Mouse (Mus musculus) left cerebral cortex, postnatal 10 days (tissue): Measurements from ENCODE around the gene Ifne. TPM values are rescaled to one million over a fixed set of nuclear protein-coding genes. Genes with fewer than 3 reads are reported as not detected.

Experiments used
- DNase-seq, 2 experiments: peaks; one replicate each; pipeline ENCODE4 v3.0.0; 2021 to 2022; ENCODE audit warnings: low spot score in 2 of 2, mixed read lengths in 1 of 2; ENCODE audit errors: extremely low spot score in 1 of 2
- intact Hi-C: fragments of 180-260 bp; cut with DNase I; formaldehyde crosslinking; loops from one replicate; pipeline ENCODE4 v1.15.1; 2025
- total RNA-seq, 2 experiments: library from RNA; stranded (reverse); gene quantifications; 2 replicates each; pipeline ENCODE4 v1.2.3; 2021

Ifne gene
- not detected for total RNA-seq

- intact Hi-C loops = no loop called here
- no peak for DNase-seq
These were observed at the start of gene Ifne for GRCm38 (mm10) chr4:88880101-88880500. Gene Ifne, minus strand, starts transcription at chr4:88880201.

DNA sequence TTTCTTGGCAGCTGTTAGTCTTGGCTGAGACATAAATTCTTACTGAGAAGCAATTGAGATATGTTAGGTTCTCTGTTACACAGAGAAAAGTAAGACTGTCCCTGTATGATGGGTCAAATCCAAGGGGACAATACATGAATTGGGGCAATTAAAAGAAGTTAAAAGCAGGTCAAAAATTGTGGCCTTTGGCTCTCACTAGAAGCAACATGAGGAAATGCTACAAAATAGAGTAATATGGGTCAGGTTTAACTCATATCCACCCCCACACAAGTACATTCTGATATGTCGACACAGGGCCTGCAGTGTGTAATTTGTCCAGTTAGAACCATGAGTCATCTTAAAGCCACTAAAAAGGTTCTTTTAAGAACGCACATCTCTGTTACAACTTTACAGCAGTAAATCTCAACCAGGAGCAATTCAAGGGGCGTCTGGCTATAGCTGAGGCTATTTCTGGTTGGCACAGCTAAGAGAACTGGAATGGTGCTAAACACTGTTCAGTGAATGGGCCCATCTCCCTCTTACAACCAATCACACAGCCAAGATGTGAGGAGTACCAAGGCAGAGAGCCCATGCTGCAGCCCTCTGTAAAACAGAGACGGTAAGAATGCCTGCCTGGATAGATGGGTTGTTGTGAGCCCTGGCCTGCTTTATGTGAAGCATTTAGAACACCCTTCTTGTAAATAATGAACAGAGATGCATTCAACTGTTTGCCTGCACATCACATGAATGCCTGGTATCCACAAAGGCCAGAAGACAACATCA is 48.5 kb upstream of the Ifne start:
- DNase-seq = no peak
- intact Hi-C loops = no loop called here

DNA sequence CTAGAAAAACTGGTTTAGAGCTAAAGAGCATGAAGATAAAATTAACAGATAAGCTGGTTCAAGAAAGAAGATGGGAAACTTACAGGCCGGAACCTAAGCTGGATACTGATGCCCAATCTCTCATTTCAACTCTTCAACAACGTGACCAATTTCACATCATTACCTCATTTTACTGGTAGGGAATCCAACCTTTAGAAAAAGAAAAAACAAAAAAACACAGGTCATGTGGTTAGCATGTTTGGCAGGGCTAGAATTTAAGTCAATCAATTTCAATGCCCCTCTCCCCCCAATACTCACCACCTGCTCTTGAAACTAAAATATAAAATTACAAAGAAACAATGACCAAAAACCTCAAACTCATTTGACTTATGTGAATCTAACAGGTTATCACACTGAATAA is 47.8 kb upstream of the Ifne start:
- intact Hi-C loops = no loop called here
- no peak for DNase-seq

GRCm38 (mm10) chr4:88926637-88927036 is 46.6 kb upstream of the Ifne start:
- DNase-seq = no peak
- intact Hi-C loops = no loop called here

- intact Hi-C loops = no loop called here
- DNase-seq = no peak
These were observed 46.1 kb upstream of the Ifne start for GRCm38 (mm10) chr4:88926082-88926481.

DNA sequence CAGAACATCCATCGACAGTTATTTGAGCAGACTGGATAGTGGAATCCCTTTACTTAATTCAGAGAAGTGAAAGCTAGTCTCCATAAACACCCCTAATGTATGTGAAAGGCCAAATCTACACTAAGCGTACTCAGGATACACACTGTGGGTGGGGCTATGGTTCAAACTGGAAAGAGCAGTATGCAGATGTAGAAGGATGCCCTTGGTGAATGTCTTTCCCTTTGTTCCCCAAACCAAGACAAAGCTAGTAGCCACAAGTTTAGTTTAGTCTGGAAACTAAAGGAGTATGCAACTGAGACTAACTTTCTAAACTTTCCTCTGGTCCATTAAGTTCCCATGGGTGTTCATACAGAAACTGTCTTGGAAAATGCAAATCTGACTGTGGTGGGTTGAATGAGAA is 45.5 kb upstream of the Ifne start:
- no peak for DNase-seq
- intact Hi-C loops = no loop called here

DNA sequence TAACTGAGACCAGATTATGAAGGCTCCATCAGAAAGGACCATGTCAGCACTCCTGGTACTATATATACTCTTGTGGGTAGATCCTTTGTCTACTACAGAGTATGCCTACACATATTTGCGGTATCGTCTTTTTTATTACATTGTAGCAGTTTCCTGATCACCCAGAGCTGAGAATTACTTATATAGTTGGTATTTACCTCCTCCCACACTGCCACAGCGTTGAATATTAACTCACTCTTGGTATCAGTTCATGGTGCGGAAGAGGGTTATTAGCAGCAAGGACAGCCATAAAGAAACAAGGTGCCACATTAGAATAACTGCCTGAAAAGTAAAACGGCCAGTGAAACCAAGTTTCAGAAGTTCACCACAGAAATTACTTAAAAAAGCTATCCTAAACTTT is 41.3 kb upstream of the Ifne start:
- intact Hi-C loops = no loop called here
- DNase-seq = no peak

- intact Hi-C loops = no loop called here
- DNase-seq = no peak
These were observed 37.9 kb upstream of the Ifne start for GRCm38 (mm10) chr4:88917770-88918460.

DNA sequence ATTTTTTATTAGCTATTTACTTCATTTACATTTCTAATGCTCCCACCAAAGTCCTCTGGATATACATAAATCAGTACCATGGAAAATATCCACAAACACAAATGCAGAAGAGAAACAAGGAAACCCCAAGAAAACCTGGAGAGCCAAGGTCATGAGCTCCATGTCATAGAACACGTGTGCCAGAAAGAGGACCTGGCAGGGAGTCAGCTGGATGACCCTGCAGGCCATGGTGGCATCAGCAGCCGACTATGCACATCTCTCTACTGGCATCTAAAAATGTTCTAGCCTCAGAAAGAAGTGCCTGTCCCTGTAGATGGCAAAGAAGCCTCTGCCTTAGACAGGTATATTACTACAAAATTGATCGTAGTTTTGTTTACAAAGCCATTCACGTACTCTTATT is 36.3 kb upstream of the Ifne start:
- DNase-seq = no peak
- intact Hi-C loops = no loop called here

- intact Hi-C loops = no loop called here
- no peak for DNase-seq
These were observed 34.0 kb upstream of the Ifne start for GRCm38 (mm10) chr4:88913984-88914383.

- no peak for DNase-seq
- intact Hi-C loops = no loop called here
These were observed 32.9 kb upstream of the Ifne start for GRCm38 (mm10) chr4:88912882-88913281.

GRCm38 (mm10) chr4:88912187-88912586 is 32.2 kb upstream of the Ifne start:
- intact Hi-C loops = no loop called here
- no peak for DNase-seq

DNA sequence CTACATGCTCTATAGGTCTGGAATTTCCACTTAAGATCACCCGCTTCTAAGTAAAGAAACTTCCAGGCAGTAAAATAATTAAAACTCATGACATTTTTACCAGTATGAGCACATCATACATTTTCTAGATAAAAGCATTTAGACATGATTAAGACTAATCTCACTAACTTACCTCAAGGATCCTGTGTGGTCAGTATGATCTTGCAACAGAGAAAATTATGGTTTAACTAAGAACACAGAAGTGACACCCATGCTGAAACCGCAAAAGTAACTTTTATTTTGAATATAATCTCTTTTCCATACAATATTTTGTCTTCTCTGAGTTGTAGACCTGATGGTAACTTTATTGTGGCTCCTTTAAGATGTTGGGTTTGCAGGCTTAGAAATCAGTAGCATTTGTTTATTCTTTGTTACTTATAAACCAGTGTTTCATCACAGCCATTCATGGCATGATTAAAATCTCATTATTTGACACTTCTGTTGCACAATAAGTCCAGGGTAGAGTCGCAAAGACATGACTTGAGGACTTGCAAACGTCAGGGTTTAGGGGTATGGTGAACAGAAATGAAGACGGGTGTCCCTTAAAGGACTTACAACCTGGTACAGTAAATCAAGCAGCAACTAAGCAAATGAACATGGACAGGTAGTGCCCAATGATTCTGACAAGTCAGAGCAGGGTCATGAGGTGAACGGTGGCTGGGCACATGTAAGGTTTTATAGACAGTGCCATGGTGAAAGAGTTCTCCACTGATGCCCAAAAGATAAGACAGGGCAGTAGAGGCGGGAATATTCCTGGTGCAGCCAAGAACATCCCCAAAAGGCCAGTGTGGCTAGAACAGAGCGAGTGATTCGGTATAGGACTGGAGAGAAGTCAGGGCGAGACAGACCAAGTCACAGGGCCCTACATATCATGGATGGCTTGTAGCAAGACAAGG is 29.9 kb upstream of the Ifne start:
- no peak for DNase-seq
- intact Hi-C loops = no loop called here

GRCm38 (mm10) chr4:88893201-88893754 is 13.3 kb upstream of the Ifne start:
- intact Hi-C loops = no loop called here
- no peak for DNase-seq

DNA sequence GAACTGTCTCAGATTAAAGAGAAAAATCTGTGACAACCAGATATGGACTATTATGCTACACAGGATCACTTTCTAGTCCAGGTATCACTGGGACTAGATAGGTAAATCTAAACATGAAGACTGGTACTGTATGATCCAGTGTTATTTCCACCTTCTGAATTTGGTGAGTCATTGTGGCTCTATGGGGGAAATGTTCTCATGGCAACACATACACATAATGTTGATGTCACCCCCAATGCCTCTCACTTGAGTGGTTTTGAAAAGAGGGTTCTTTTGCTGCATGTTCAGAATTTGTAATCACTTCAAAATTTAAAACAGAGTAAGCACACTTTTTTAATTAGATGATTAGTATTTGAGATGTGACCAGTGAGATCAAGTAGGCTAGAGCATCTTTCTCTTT is 8.2 kb upstream of the Ifne start:
- DNase-seq = no peak
- intact Hi-C loops = no loop called here

DNA sequence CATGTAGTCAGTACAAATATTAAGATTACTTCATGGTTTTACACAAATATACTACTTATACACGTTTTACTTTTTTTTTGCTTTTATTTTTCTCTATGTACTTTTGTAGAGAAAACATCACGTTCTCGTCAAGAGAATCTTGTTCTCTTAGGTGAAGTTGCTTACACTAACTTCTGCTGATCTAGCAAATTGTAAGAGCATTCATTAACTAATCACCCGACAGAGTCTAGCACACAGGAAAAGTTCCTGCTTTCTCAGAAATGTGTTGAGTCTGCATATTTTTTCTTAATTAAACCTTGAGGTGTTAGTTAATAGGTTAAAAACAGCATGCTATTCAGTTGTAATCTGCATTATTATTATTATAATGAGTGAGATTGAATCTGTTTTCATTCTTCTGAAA is 1.2 kb downstream of the Ifne start:
- intact Hi-C loops = no loop called here
- DNase-seq = no peak

DNA sequence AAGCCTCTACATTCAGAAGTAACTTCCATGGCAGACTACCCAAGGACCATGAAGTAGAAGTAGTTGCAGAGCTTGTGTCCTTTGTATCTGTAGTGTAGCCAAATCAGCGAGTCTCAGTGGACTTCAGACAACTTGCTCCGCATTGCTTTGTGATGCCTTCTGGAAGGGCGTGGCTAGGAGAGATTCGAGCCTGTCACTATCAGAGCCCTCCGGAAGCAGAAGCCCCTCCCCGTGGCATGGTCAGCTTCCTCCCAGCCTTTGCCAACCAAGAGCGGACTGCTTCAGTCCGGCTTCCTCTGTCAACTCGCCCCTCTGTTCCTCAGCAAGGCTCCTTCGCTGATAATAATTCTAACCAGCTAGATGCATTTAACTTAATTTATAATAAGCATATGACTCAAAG is 1.8 kb downstream of the Ifne start:
- intact Hi-C loops = no loop called here
- DNase-seq = no peak

DNA sequence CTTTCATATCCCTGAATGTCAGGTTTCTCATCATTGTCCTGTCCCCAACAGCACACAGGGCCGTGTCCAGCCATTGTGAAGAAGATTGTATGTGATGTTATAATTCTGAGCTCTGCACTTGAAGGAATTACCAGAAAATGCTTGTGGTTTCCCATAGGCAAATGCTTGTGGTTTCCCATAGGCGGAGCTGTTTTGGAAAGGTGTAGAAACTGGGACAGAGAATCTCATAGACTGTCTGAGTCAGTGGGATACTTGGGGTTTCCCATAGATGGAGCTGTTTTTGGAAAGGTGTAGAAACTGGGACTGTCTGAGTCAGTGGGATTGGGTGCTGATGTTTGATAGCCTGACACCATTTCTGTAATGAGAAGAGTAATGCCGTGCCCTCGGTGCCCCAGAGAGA is 3.5 kb downstream of the Ifne start:
- intact Hi-C loops = no loop called here
- no peak for DNase-seq

- DNase-seq = no peak
- intact Hi-C loops = no loop called here
These were observed 4.4 kb downstream of the Ifne start for GRCm38 (mm10) chr4:88875435-88876095.
